Mouse (Mus musculus): Measurements from ENCODE around the gene Vmn1r45.

DNA sequence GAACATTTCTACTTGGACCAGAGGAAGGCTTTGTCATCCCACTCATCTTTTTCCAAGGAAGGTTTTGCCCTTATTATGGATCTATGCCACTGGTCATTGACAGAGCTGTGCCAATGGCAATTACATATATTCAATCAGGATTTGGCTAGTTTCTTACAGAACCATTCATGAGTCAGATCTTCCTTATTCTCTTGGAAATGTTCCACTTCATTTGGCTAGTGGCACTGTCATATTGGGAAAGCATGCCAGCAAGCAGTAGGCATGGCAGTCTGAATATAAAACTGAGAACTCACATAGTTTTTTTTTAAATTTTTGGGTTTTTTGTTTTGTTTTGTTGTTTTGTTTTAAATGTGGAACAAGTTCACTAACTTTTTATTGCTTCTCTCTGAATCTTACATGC lies 25.9 kb upstream of the Vmn1r45 start:
- TF ChIP-seq CTCF (IDR thresholded peaks at IDR 0.05; ENCODE audit: insufficient read depth, low read depth, low read length) (no peak), POLR2A (IDR thresholded peaks at IDR 0.05; ENCODE audit: insufficient read depth, low read depth, low read length) (no peak)

Data from olfactory bulb, adult 2 months (tissue).